Mouse (Mus musculus): ENCODE measurements around the gene Ablim2.
A peak's percentile ranks its signal among the peaks of the same experiment; 100 is the strongest.

Ablim2 gene

GRCm38 (mm10) chr5:35739536-35740278, 18.0 kb upstream of the Ablim2 start, which contains the start of gene Sh3tc1:
Sh3tc1 (minus strand) TSS chr5:35739987.
- peak in 1 of 2 experiments; percentile 59 for DNase-seq (ENCODE audit: low spot score in 2 of 2)

GRCm38 (mm10) chr5:35740716-35741115, 17.0 kb upstream of the Ablim2 start:
- DNase-seq (ENCODE audit: low spot score in 2 of 2) = no peak

- no peak for DNase-seq (ENCODE audit: low spot score in 2 of 2)
These were observed 16.4 kb upstream of the Ablim2 start for GRCm38 (mm10) chr5:35741225-35741820.

- DNase-seq (ENCODE audit: low spot score in 2 of 2) = no peak
These were observed 14.3 kb upstream of the Ablim2 start for GRCm38 (mm10) chr5:35743238-35743951.

GRCm38 (mm10) chr5:35743990-35744722, 13.5 kb upstream of the Ablim2 start:
- DNase-seq (ENCODE audit: low spot score in 2 of 2) = no peak

- DNase-seq (ENCODE audit: low spot score in 2 of 2) = no peak
These were observed 12.3 kb upstream of the Ablim2 start for GRCm38 (mm10) chr5:35745406-35745805.

GRCm38 (mm10) chr5:35746910-35747309, 10.8 kb upstream of the Ablim2 start:
- DNase-seq (ENCODE audit: low spot score in 2 of 2) = peak; percentile 40 to 80

- no peak for DNase-seq (ENCODE audit: low spot score in 2 of 2)
These were observed 8.3 kb upstream of the Ablim2 start for GRCm38 (mm10) chr5:35749416-35749815.

GRCm38 (mm10) chr5:35750026-35750425, 7.7 kb upstream of the Ablim2 start:
- no peak for DNase-seq (ENCODE audit: low spot score in 2 of 2)

- no peak for DNase-seq (ENCODE audit: low spot score in 2 of 2)
These were observed 6.7 kb upstream of the Ablim2 start for GRCm38 (mm10) chr5:35751016-35751415.

GRCm38 (mm10) chr5:35755131-35755733, 2.4 kb upstream of the Ablim2 start:
- DNase-seq (ENCODE audit: low spot score in 2 of 2) = no peak

GRCm38 (mm10) chr5:35756020-35756419, 1.7 kb upstream of the Ablim2 start:
- no peak for DNase-seq (ENCODE audit: low spot score in 2 of 2)

GRCm38 (mm10) chr5:35756997-35757638, 562 bp upstream of the Ablim2 start:
- DNase-seq (ENCODE audit: low spot score in 2 of 2) = no peak

- no peak for DNase-seq (ENCODE audit: low spot score in 2 of 2)
These were observed 687 bp downstream of the Ablim2 start for GRCm38 (mm10) chr5:35758081-35759053.

- DNase-seq (ENCODE audit: low spot score in 2 of 2) = no peak
These were observed 3.6 kb downstream of the Ablim2 start for GRCm38 (mm10) chr5:35761323-35761722.

- DNase-seq (ENCODE audit: low spot score in 2 of 2) = no peak
These were observed 4.7 kb downstream of the Ablim2 start for GRCm38 (mm10) chr5:35762388-35762787.

GRCm38 (mm10) chr5:35762850-35763249, 5.2 kb downstream of the Ablim2 start:
- no peak for DNase-seq (ENCODE audit: low spot score in 2 of 2)

GRCm38 (mm10) chr5:35765909-35766308, 8.2 kb downstream of the Ablim2 start:
- no peak for DNase-seq (ENCODE audit: low spot score in 2 of 2)

GRCm38 (mm10) chr5:35768525-35768924, 10.8 kb downstream of the Ablim2 start:
- no peak for DNase-seq (ENCODE audit: low spot score in 2 of 2)

- no peak for DNase-seq (ENCODE audit: low spot score in 2 of 2)
These were observed 11.3 kb downstream of the Ablim2 start for GRCm38 (mm10) chr5:35768997-35769396.
